Mouse (Mus musculus) stomach, embryonic 16.5 days (tissue): ENCODE measurements around the gene Zfp989. TPM values are rescaled to one million over a fixed set of nuclear protein-coding genes. Genes with fewer than 3 reads are reported as not detected.

Experiments
- polyA plus RNA-seq: library from polyadenylated mRNA; unstranded; fragments of >200 nt; fragmentation: Nextera tagmentation; extraction: Ambion mirVana; gene quantifications from 2 replicates; pipeline ENCODE4 v1.2.1, GENCODE M21; 2015

The Zfp989 gene
- polyA plus RNA-seq, 1 experiment from 2014 or later: not detected

Other genes with a start within 250 kb of the Zfp989 start
- gene Gm21411, start 62.4 kb upstream of the Zfp989 start, polyA plus RNA-seq: not detected in 2 replicates
- gene Rex2, start 49.9 kb downstream of the Zfp989 start, polyA plus RNA-seq: not detected in 2 replicates
- 5.2 and 6.7 TPM in 2 replicates for gene Zfp991, start 160.1 kb downstream of the Zfp989 start, polyA plus RNA-seq